Mouse (Mus musculus): ENCODE data around the gene LTO1.

LTO1 gene

GRCm38 (mm10) chr7:144914948-144915750, at the start of gene LTO1:
TSS of gene LTO1 (plus strand) at chr7:144915100.
- in situ Hi-C loops (cut with MboI; ENCODE audit: low sequenced_read_pairs) = no loop called here

GRCm38 (mm10) chr7:144867161-144867560, 47.7 kb upstream of the LTO1 start:
- in situ Hi-C loops (cut with MboI; ENCODE audit: low sequenced_read_pairs) = no loop called here

- in situ Hi-C loops (cut with MboI; ENCODE audit: low sequenced_read_pairs) = no loop called here
Observed at GRCm38 (mm10) chr7:144867602-144868001, 47.3 kb upstream of the LTO1 start.

GRCm38 (mm10) chr7:144872420-144872819, 42.5 kb upstream of the LTO1 start:
- in situ Hi-C loops (cut with MboI; ENCODE audit: low sequenced_read_pairs) = no loop called here

- in situ Hi-C loops (cut with MboI; ENCODE audit: low sequenced_read_pairs) = no loop called here
Observed at GRCm38 (mm10) chr7:144873160-144873559, 41.7 kb upstream of the LTO1 start.

GRCm38 (mm10) chr7:144874226-144874625, 40.7 kb upstream of the LTO1 start:
- in situ Hi-C loops (cut with MboI; ENCODE audit: low sequenced_read_pairs) = no loop called here

- in situ Hi-C loops (cut with MboI; ENCODE audit: low sequenced_read_pairs) = no loop called here
Observed at GRCm38 (mm10) chr7:144878401-144878800, 36.5 kb upstream of the LTO1 start.

- in situ Hi-C loops (cut with MboI; ENCODE audit: low sequenced_read_pairs) = no loop called here
Observed at GRCm38 (mm10) chr7:144883106-144883505, 31.8 kb upstream of the LTO1 start.

- in situ Hi-C loops (cut with MboI; ENCODE audit: low sequenced_read_pairs) = no loop called here
Observed at GRCm38 (mm10) chr7:144887672-144888071, 27.2 kb upstream of the LTO1 start.

- in situ Hi-C loops (cut with MboI; ENCODE audit: low sequenced_read_pairs) = no loop called here
Observed at GRCm38 (mm10) chr7:144888564-144889299, 26.2 kb upstream of the LTO1 start.

GRCm38 (mm10) chr7:144890661-144891060, 24.2 kb upstream of the LTO1 start:
- in situ Hi-C loops (cut with MboI; ENCODE audit: low sequenced_read_pairs) = loop anchor here (10.0 kb wide), 1 partner anchor 86 kb away; no protein-coding TSS in a partner anchor

- in situ Hi-C loops (cut with MboI; ENCODE audit: low sequenced_read_pairs) = loop anchor here (10.0 kb wide), 1 partner anchor 87 kb away; no protein-coding TSS in a partner anchor
Observed at GRCm38 (mm10) chr7:144891863-144892262, 23.0 kb upstream of the LTO1 start.

GRCm38 (mm10) chr7:144892322-144892721, 22.6 kb upstream of the LTO1 start:
- in situ Hi-C loops (cut with MboI; ENCODE audit: low sequenced_read_pairs) = loop anchor here (10.0 kb wide), 1 partner anchor 88 kb away; no protein-coding TSS in a partner anchor

- in situ Hi-C loops (cut with MboI; ENCODE audit: low sequenced_read_pairs) = loop anchor here (10.0 kb wide), 1 partner anchor 89 kb away; no protein-coding TSS in a partner anchor
Observed at GRCm38 (mm10) chr7:144894191-144894590, 20.7 kb upstream of the LTO1 start.

- in situ Hi-C loops (cut with MboI; ENCODE audit: low sequenced_read_pairs) = loop anchor here (10.0 kb wide), 1 partner anchor 90 kb away; no protein-coding TSS in a partner anchor
Observed at GRCm38 (mm10) chr7:144894706-144895105, 20.2 kb upstream of the LTO1 start.

GRCm38 (mm10) chr7:144895305-144896111, 19.4 kb upstream of the LTO1 start:
- in situ Hi-C loops (cut with MboI; ENCODE audit: low sequenced_read_pairs) = loop anchor here (10.0 kb wide), 1 partner anchor 91 kb away; no protein-coding TSS in a partner anchor

- in situ Hi-C loops (cut with MboI; ENCODE audit: low sequenced_read_pairs) = loop anchor here (10.0 kb wide), 1 partner anchor 92 kb away; no protein-coding TSS in a partner anchor
Observed at GRCm38 (mm10) chr7:144896294-144897218, 18.3 kb upstream of the LTO1 start, which contains the start of gene Fgf15. TSS of gene Fgf15 (plus strand) at chr7:144896531.

GRCm38 (mm10) chr7:144898506-144898905, 16.4 kb upstream of the LTO1 start:
- in situ Hi-C loops (cut with MboI; ENCODE audit: low sequenced_read_pairs) = loop anchor here (10.0 kb wide), 1 partner anchor 94 kb away; no protein-coding TSS in a partner anchor

GRCm38 (mm10) chr7:144905514-144905913, 9.4 kb upstream of the LTO1 start:
- in situ Hi-C loops (cut with MboI; ENCODE audit: low sequenced_read_pairs) = loop anchor here (10.0 kb wide), 1 partner anchor 121 kb away; no protein-coding TSS in a partner anchor
